Mouse (Mus musculus): ENCODE measurements around the gene Wdr48. TPM values are rescaled to one million over a fixed set of nuclear protein-coding genes. Genes with fewer than 3 reads are reported as not detected.

Wdr48 gene
- polyA plus RNA-seq, 1 experiment from 2014 or later, result 85.2 TPM

- WGBS, result 87% methylated on average over 4 of the region's 4 CpGs
- ATAC-seq, result no peak
Observed at GRCm38 (mm10) chr9:119938496-119938895, 43.8 kb downstream of the Wdr48 start.

GRCm38 (mm10) chr9:119939646-119940045 is 45.0 kb downstream of the Wdr48 start:
- H3K4me2 ChIP-seq (ENCODE audit: low read length), result no peak overlapping the region
- H3K9ac ChIP-seq (replicated peaks; ENCODE audit: low read depth, low read length), result no peak overlapping the region
- H3K27me3 ChIP-seq (replicated peaks; ENCODE audit: control insufficient read depth, insufficient read depth, low read length), result no peaks in the 10 kb centered on the region
- H3K4me1 ChIP-seq (replicated peaks; ENCODE audit: control insufficient read depth, insufficient read depth, low read length), result peaks cover 12% of the 10 kb centered on the region
- ATAC-seq, result no peak
- WGBS, result 69% methylated on average over 10 of the region's 10 CpGs
- H3K9me3 ChIP-seq (ENCODE audit: control insufficient read depth, low read length), result no peaks in the 10 kb centered on the region
- no peak overlapping the region for H3K27ac ChIP-seq (ENCODE audit: low read length)
- H3K36me3 ChIP-seq (ENCODE audit: control insufficient read depth, insufficient read depth), result no peaks in the 10 kb centered on the region
- no peak overlapping the region for H3K4me3 ChIP-seq (replicated peaks; ENCODE audit: low read length)

More at GRCm38 (mm10) chr9:119938496-119938895, 43.8 kb downstream of the Wdr48 start:
- no peak overlapping the region for H3K4me2 ChIP-seq (ENCODE audit: low read length)
- no peaks in the 10 kb centered on the region for H3K9me3 ChIP-seq (ENCODE audit: control insufficient read depth, low read length)
- no peaks in the 10 kb centered on the region for H3K27me3 ChIP-seq (replicated peaks; ENCODE audit: control insufficient read depth, insufficient read depth, low read length)
- H3K36me3 ChIP-seq (ENCODE audit: control insufficient read depth, insufficient read depth), result no peaks in the 10 kb centered on the region
- H3K4me1 ChIP-seq (replicated peaks; ENCODE audit: control insufficient read depth, insufficient read depth, low read length), result peaks cover 12% of the 10 kb centered on the region
- H3K4me3 ChIP-seq (replicated peaks; ENCODE audit: low read length), result no peak overlapping the region
- H3K9ac ChIP-seq (replicated peaks; ENCODE audit: low read depth, low read length), result no peak overlapping the region
- no peak overlapping the region for H3K27ac ChIP-seq (ENCODE audit: low read length)

DNA sequence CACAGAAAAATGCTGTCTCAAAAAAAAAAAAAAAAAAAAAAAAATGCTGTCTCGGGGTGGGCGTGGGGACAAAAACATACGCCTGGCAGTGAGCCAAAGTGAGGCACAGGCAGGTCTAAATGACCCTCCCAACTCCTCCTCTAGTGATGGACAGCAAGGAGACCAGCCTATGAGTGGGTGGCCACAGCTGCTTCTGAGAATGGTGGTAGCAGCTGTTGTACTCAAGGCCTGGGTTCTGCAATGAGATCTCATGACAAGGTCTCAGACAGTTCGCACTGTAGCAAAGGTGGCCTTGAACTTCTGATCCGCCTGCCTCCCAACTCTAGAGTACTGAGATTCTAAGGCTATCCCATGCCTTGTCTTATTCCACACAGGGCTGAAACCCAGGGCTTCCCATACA is 46.7 kb downstream of the Wdr48 start:
- no peaks in the 10 kb centered on the region for H3K27me3 ChIP-seq (replicated peaks; ENCODE audit: control insufficient read depth, insufficient read depth, low read length)
- no peaks in the 10 kb centered on the region for H3K9me3 ChIP-seq (ENCODE audit: control insufficient read depth, low read length)
- no peaks in the 10 kb centered on the region for H3K36me3 ChIP-seq (ENCODE audit: control insufficient read depth, insufficient read depth)
- H3K9ac ChIP-seq (replicated peaks; ENCODE audit: low read depth, low read length), result no peak overlapping the region
- no peak for ATAC-seq
- H3K27ac ChIP-seq (ENCODE audit: low read length), result no peak overlapping the region
- H3K4me2 ChIP-seq (ENCODE audit: low read length), result no peak overlapping the region
- H3K4me3 ChIP-seq (replicated peaks; ENCODE audit: low read length), result no peak overlapping the region
- WGBS, result 77% methylated on average over 5 of the region's 5 CpGs
- H3K4me1 ChIP-seq (replicated peaks; ENCODE audit: control insufficient read depth, insufficient read depth, low read length), result peaks cover 8% of the 10 kb centered on the region

GRCm38 (mm10) chr9:119941861-119942260 is 47.2 kb downstream of the Wdr48 start:
- Histone ChIP-seq H3K4me1 (replicated peaks; ENCODE audit: control insufficient read depth, insufficient read depth, low read length) (peaks cover 4% of the 10 kb centered on the region), H3K4me2 (ENCODE audit: low read length) (no peak overlapping the region), H3K9ac (replicated peaks; ENCODE audit: low read depth, low read length) (no peak overlapping the region), H3K27me3 (replicated peaks; ENCODE audit: control insufficient read depth, insufficient read depth, low read length) (no peaks in the 10 kb centered on the region), H3K4me3 (replicated peaks; ENCODE audit: low read length) (no peak overlapping the region), H3K27ac (ENCODE audit: low read length) (no peak overlapping the region), H3K9me3 (ENCODE audit: control insufficient read depth, low read length) (no peaks in the 10 kb centered on the region), H3K36me3 (ENCODE audit: control insufficient read depth, insufficient read depth) (no peaks in the 10 kb centered on the region)
- ATAC-seq, result no peak
- WGBS, result 77% methylated on average over 14 of the region's 14 CpGs

DNA sequence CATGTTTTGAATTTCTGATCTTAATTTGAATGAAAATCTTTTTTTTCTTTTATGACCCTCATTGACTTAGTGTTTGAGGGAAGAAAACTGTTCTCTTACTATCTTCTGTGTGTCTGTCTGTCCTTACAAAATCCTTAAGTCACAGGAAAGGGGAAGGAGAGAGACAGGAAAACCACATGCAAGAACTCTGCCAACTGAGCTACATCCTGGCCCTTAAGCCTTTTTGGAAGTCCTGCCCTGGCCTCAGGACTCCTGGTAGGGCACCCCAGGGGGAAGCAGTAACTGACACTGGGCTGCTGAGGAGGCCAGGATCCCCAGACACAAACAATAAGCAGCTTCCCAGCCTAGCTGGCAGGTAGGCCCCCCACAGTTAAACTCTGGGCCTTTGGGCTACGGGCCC is 48.6 kb downstream of the Wdr48 start:
- Histone ChIP-seq H3K27ac (ENCODE audit: low read length) (no peak overlapping the region), H3K4me1 (replicated peaks; ENCODE audit: control insufficient read depth, insufficient read depth, low read length) (no peaks in the 10 kb centered on the region), H3K9me3 (ENCODE audit: control insufficient read depth, low read length) (no peaks in the 10 kb centered on the region)

DNA sequence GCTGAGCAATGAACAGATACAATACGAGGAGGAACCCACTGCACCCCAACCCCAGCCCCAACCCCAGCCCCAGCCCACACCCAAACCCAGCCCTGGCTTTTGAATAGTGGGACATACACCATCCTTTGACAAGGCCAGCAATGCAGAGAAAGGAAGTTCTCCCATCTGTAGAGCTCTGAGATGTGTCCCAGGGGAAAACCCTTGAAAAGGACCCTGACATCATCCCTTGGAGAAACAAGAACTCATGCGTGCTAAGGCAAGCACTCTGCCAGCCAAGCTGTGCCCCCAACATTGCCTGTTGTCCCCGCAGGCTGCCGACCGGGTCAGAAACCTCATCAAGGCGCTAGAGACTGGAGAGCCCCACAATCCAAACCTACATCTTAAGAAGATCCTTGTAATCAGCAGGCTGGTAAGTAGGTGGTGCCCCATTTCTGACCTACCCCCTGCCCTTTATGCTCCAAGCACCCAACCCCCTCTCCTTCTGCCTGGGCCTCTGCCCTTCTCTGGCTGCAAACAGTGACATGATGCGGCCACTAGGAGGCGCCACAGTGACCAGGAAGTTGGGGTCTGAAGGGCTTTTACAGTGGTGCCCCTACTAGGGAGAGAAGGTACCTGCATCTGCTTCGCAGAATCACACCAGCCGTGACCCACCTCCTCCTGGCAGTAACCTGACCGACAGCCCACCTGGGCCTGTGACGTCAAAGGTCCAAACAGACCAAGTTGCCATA is 50.7 kb downstream of the Wdr48 start:
- ATAC-seq, result no peak
- Histone ChIP-seq H3K27ac (ENCODE audit: low read length) (no peak overlapping the region), H3K27me3 (replicated peaks; ENCODE audit: control insufficient read depth, insufficient read depth, low read length) (no peaks in the 10 kb centered on the region), H3K9ac (replicated peaks; ENCODE audit: low read depth, low read length) (no peak overlapping the region), H3K4me3 (replicated peaks; ENCODE audit: low read length) (no peak overlapping the region), H3K36me3 (ENCODE audit: control insufficient read depth, insufficient read depth) (no peaks in the 10 kb centered on the region), H3K4me1 (replicated peaks; ENCODE audit: control insufficient read depth, insufficient read depth, low read length) (no peaks in the 10 kb centered on the region; the same call in 1 of the 2 replicates), H3K9me3 (ENCODE audit: control insufficient read depth, low read length) (no peaks in the 10 kb centered on the region), H3K4me2 (ENCODE audit: low read length) (no peak overlapping the region)
- 77% methylated on average over 12 of the region's 12 CpGs for WGBS

More for the DNA sequence above, 48.6 kb downstream of the Wdr48 start:
- WGBS, result 43% methylated on average over 1 of the region's 1 CpGs
- H3K27me3 ChIP-seq (replicated peaks; ENCODE audit: control insufficient read depth, insufficient read depth, low read length), result no peaks in the 10 kb centered on the region
- H3K4me3 ChIP-seq (replicated peaks; ENCODE audit: low read length), result no peak overlapping the region
- H3K9ac ChIP-seq (replicated peaks; ENCODE audit: low read depth, low read length), result no peak overlapping the region
- H3K36me3 ChIP-seq (ENCODE audit: control insufficient read depth, insufficient read depth), result no peaks in the 10 kb centered on the region
- no peak overlapping the region for H3K4me2 ChIP-seq (ENCODE audit: low read length)
- ATAC-seq, result no peak

GRCm38 (mm10) chr9:119948804-119949203 is 54.1 kb downstream of the Wdr48 start:
- Histone ChIP-seq H3K9me3 (ENCODE audit: control insufficient read depth, low read length) (no peaks in the 10 kb centered on the region), H3K36me3 (ENCODE audit: control insufficient read depth, insufficient read depth) (no peaks in the 10 kb centered on the region), H3K4me1 (replicated peaks; ENCODE audit: control insufficient read depth, insufficient read depth, low read length) (no peaks in the 10 kb centered on the region; the same call in 1 of the 2 replicates), H3K27ac (ENCODE audit: low read length) (no peak overlapping the region), H3K9ac (replicated peaks; ENCODE audit: low read depth, low read length) (no peak overlapping the region), H3K27me3 (replicated peaks; ENCODE audit: control insufficient read depth, insufficient read depth, low read length) (no peaks in the 10 kb centered on the region), H3K4me3 (replicated peaks; ENCODE audit: low read length) (no peak overlapping the region), H3K4me2 (ENCODE audit: low read length) (no peak overlapping the region)
- WGBS, result 46% methylated on average over 3 of the region's 3 CpGs
- ATAC-seq, result no peak

DNA sequence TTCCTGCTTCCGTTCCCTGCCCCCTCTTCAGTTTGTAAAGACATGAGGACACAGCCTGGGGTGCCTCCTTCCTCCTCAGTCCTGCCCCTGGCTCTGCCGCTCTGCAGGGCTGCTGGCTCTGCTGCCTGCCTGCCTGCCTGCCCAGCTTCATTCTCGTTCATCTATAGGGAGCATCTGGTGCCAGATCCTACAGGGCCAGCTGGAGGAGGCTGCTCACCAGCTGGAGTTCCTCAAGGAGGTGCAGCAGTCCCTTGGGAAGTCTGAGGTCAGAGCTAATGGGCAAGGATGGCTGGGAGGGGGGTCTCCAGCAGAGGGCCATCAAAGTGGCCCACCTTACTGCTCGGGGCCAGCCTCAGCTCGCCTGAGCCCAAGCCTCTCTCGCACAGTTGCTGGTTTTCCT is 55.8 kb downstream of the Wdr48 start:
- H3K27ac ChIP-seq (ENCODE audit: low read length), result no peak overlapping the region
- no peaks in the 10 kb centered on the region for H3K36me3 ChIP-seq (ENCODE audit: control insufficient read depth, insufficient read depth)
- no peak overlapping the region for H3K4me3 ChIP-seq (replicated peaks; ENCODE audit: low read length)
- no peaks in the 10 kb centered on the region; the same call in 1 of the 2 replicates for H3K4me1 ChIP-seq (replicated peaks; ENCODE audit: control insufficient read depth, insufficient read depth, low read length)
- no peaks in the 10 kb centered on the region for H3K9me3 ChIP-seq (ENCODE audit: control insufficient read depth, low read length)
- no peak overlapping the region for H3K9ac ChIP-seq (replicated peaks; ENCODE audit: low read depth, low read length)
- WGBS, result 51% methylated on average over 6 of the region's 6 CpGs
- no peak overlapping the region for H3K4me2 ChIP-seq (ENCODE audit: low read length)
- ATAC-seq, result no peak; the same call in 1 of the 2 replicates
- H3K27me3 ChIP-seq (replicated peaks; ENCODE audit: control insufficient read depth, insufficient read depth, low read length), result no peaks in the 10 kb centered on the region

DNA sequence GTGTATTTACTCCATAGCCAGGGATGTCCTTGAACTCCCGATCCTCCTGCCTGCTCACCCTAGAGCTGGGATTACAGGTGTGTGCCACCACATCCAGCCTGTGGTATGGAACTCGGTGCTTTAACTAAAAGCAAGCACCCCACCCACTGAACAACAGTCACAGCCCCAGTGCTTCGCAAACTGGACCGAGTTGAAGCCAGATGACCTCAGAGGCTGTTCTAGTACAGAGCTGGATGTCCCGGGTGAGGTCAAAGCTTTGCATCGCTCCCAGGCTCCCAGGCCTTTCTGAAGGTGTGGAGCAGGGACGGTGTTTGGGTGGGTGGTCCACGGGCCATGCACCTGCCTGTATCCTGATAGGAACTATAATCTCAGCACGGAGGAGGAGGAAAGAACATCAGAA is 56.7 kb downstream of the Wdr48 start:
- no peak overlapping the region for H3K4me2 ChIP-seq (ENCODE audit: low read length)
- no peak for ATAC-seq

More for the DNA sequence above, 56.7 kb downstream of the Wdr48 start:
- H3K9me3 ChIP-seq (ENCODE audit: control insufficient read depth, low read length), result no peaks in the 10 kb centered on the region
- H3K27ac ChIP-seq (ENCODE audit: low read length), result no peak overlapping the region
- H3K27me3 ChIP-seq (replicated peaks; ENCODE audit: control insufficient read depth, insufficient read depth, low read length), result no peaks in the 10 kb centered on the region
- WGBS, result 89% methylated on average over 9 of the region's 9 CpGs
- no peaks in the 10 kb centered on the region; the same call in 1 of the 2 replicates for H3K4me1 ChIP-seq (replicated peaks; ENCODE audit: control insufficient read depth, insufficient read depth, low read length)
- H3K9ac ChIP-seq (replicated peaks; ENCODE audit: low read depth, low read length), result no peak overlapping the region
- H3K4me3 ChIP-seq (replicated peaks; ENCODE audit: low read length), result no peak overlapping the region
- H3K36me3 ChIP-seq (ENCODE audit: control insufficient read depth, insufficient read depth), result no peaks in the 10 kb centered on the region

All from forebrain, embryonic 16.5 days (tissue).